Mouse (Mus musculus): ENCODE data around the gene 2810021J22Rik. TPM values are rescaled to one million over a fixed set of nuclear protein-coding genes. Genes with fewer than 3 reads are reported as not detected.

The 2810021J22Rik gene
- total and polyA plus RNA-seq, 3 experiments = 0.02 to 10.3 (median 1.7) TPM

GRCm38 (mm10) chr11:58931576-58931975 lies 64.6 kb downstream of the 2810021J22Rik start:
- peaks cover 19% of the 10 kb centered on the region for H3K4me1 ChIP-seq (ENCODE audit: insufficient read depth, low read depth, low read length)
- H3K36me3 ChIP-seq (replicated peaks) = peaks cover 56% of the 10 kb centered on the region

More at GRCm38 (mm10) chr11:58931576-58931975, 64.6 kb downstream of the 2810021J22Rik start:
- no peak for TF ChIP-seq POLR2AphosphoS5 (IDR thresholded peaks at IDR 0.05; ENCODE audit: insufficient replicate concordance, low read depth, low read length)
- no peak for TF ChIP-seq CTCF (IDR thresholded peaks at IDR 0.05; ENCODE audit: low read depth, low read length)
- TF ChIP-seq GATA1 (IDR thresholded peaks at IDR 0.05; ENCODE audit: borderline replicate concordance, low read length) = no peak
- no peak for TF ChIP-seq TAL1 (conservative IDR thresholded peaks at IDR 0.05; ENCODE audit: low read depth, low read length)
- TF ChIP-seq GATA2 (IDR thresholded peaks at IDR 0.05; ENCODE audit: borderline replicate concordance, low read depth, low read length) = no peak
- Histone ChIP-seq H3K27me3 (ENCODE audit: insufficient read depth, low read length) (peaks cover 2% of the 10 kb centered on the region; the same call in 1 of the 2 replicates), H3K4me3 (ENCODE audit: low read depth, low read length) (no peak overlapping the region), H3K9me3 (replicated peaks) (no peaks in the 10 kb centered on the region)
- ATAC-seq (ENCODE audit: extremely low read depth, insufficient number of reproducible peaks, low FRiP score, poor library complexity, severe bottlenecking) = no peak
- DNase-seq (ENCODE audit: low spot score) = no peak

Other genes starting within 250 kb of the 2810021J22Rik start
Only the 20 nearest of the 22 such genes appear.
- gene Olfr322, start 208.4 kb upstream of the 2810021J22Rik start, total RNA-seq (2014; fragmentation: Nextera tagmentation) = not detected in 2 replicates
- under 0.01 and 0.16 TPM in 2 replicates for gene Olfr322, start 208.4 kb upstream of the 2810021J22Rik start, total RNA-seq (2017)
- gene Olfr322, start 208.4 kb upstream of the 2810021J22Rik start, polyA plus RNA-seq (2012) = not detected in 2 replicates
- gene Olfr320, start 186.1 kb upstream of the 2810021J22Rik start, total RNA-seq (2014; fragmentation: Nextera tagmentation) = not detected in 2 replicates
- 0.06 TPM in 1 of 2 replicates, not detected in the other for gene Olfr320, start 186.1 kb upstream of the 2810021J22Rik start, total RNA-seq (2017)
- not detected in 2 replicates for gene Olfr320, start 186.1 kb upstream of the 2810021J22Rik start, polyA plus RNA-seq (2012)
- not detected in 2 replicates for gene Olfr319, start 168.1 kb upstream of the 2810021J22Rik start, total RNA-seq (2014; fragmentation: Nextera tagmentation)
- gene Olfr319, start 168.1 kb upstream of the 2810021J22Rik start, total RNA-seq (2017) = 0.27 TPM in 1 of 2 replicates, not detected in the other
- not detected in 2 replicates for gene Olfr319, start 168.1 kb upstream of the 2810021J22Rik start, polyA plus RNA-seq (2012)
- 0.45 TPM in 1 of 2 replicates, not detected in the other for gene Olfr318, start 143.2 kb upstream of the 2810021J22Rik start, total RNA-seq (2014; fragmentation: Nextera tagmentation)
- 0.06 and 0.33 TPM in 2 replicates for gene Olfr318, start 143.2 kb upstream of the 2810021J22Rik start, total RNA-seq (2017)
- not detected in 2 replicates for gene Olfr318, start 143.2 kb upstream of the 2810021J22Rik start, polyA plus RNA-seq (2012)
- gene Olfr317, start 128.0 kb upstream of the 2810021J22Rik start, total RNA-seq (2014; fragmentation: Nextera tagmentation) = not detected in 2 replicates
- gene Olfr317, start 128.0 kb upstream of the 2810021J22Rik start, total RNA-seq (2017) = not detected in 2 replicates
- gene Olfr317, start 128.0 kb upstream of the 2810021J22Rik start, polyA plus RNA-seq (2012) = not detected in 2 replicates
- gene Olfr316, start 114.5 kb upstream of the 2810021J22Rik start, total RNA-seq (2014; fragmentation: Nextera tagmentation) = not detected in 2 replicates
- 0.06 and 0.33 TPM in 2 replicates for gene Olfr316, start 114.5 kb upstream of the 2810021J22Rik start, total RNA-seq (2017)
- not detected in 2 replicates for gene Olfr316, start 114.5 kb upstream of the 2810021J22Rik start, polyA plus RNA-seq (2012)
- gene Olfr315, start 94.0 kb upstream of the 2810021J22Rik start, total RNA-seq (2014; fragmentation: Nextera tagmentation) = not detected in 2 replicates
- not detected in 2 replicates for gene Olfr315, start 94.0 kb upstream of the 2810021J22Rik start, total RNA-seq (2017)
- not detected in 2 replicates for gene Olfr315, start 94.0 kb upstream of the 2810021J22Rik start, polyA plus RNA-seq (2012)
- gene Olfr314, start 84.3 kb upstream of the 2810021J22Rik start, total RNA-seq (2014; fragmentation: Nextera tagmentation) = not detected in 2 replicates
- gene Olfr314, start 84.3 kb upstream of the 2810021J22Rik start, total RNA-seq (2017) = 0.05 and 0.06 TPM in 2 replicates
- gene Olfr314, start 84.3 kb upstream of the 2810021J22Rik start, polyA plus RNA-seq (2012) = not detected in 2 replicates
- gene Fam183b, start 65.3 kb upstream of the 2810021J22Rik start, total RNA-seq (2014; fragmentation: Nextera tagmentation) = not detected in 2 replicates
- not detected in 2 replicates for gene Fam183b, start 65.3 kb upstream of the 2810021J22Rik start, total RNA-seq (2017)
- not detected in 2 replicates for gene Fam183b, start 65.3 kb upstream of the 2810021J22Rik start, polyA plus RNA-seq (2012)
- gene Olfr313, start 52.2 kb upstream of the 2810021J22Rik start, total RNA-seq (2014; fragmentation: Nextera tagmentation) = not detected in 2 replicates
- 0.11 TPM in 1 of 2 replicates, not detected in the other for gene Olfr313, start 52.2 kb upstream of the 2810021J22Rik start, total RNA-seq (2017)
- not detected in 2 replicates for gene Olfr313, start 52.2 kb upstream of the 2810021J22Rik start, polyA plus RNA-seq (2012)
- not detected in 2 replicates for gene Olfr312, start 38.0 kb upstream of the 2810021J22Rik start, total RNA-seq (2014; fragmentation: Nextera tagmentation)
- 0.05 and 0.64 TPM in 2 replicates for gene Olfr312, start 38.0 kb upstream of the 2810021J22Rik start, total RNA-seq (2017)
- not detected in 2 replicates for gene Olfr312, start 38.0 kb upstream of the 2810021J22Rik start, polyA plus RNA-seq (2012)
- not detected in 2 replicates for gene Olfr311, start 28.0 kb upstream of the 2810021J22Rik start, total RNA-seq (2014; fragmentation: Nextera tagmentation)
- gene Olfr311, start 28.0 kb upstream of the 2810021J22Rik start, total RNA-seq (2017) = 0.33 TPM in 1 of 2 replicates, not detected in the other
- gene Olfr311, start 28.0 kb upstream of the 2810021J22Rik start, polyA plus RNA-seq (2012) = not detected in 2 replicates
- gene Gm12258, start 20.1 kb upstream of the 2810021J22Rik start, total RNA-seq (2014; fragmentation: Nextera tagmentation) = 13.9 and 15.1 TPM in 2 replicates
- 8.7 and 8.8 TPM in 2 replicates for gene Gm12258, start 20.1 kb upstream of the 2810021J22Rik start, total RNA-seq (2017)
- 0.21 and 0.62 TPM in 2 replicates for gene Gm12258, start 20.1 kb upstream of the 2810021J22Rik start, polyA plus RNA-seq (2012)
- 22.0 and 22.6 TPM in 2 replicates for gene Zfp39, start 37.0 kb downstream of the 2810021J22Rik start, total RNA-seq (2014; fragmentation: Nextera tagmentation)
- 5.5 and 7.0 TPM in 2 replicates for gene Zfp39, start 37.0 kb downstream of the 2810021J22Rik start, total RNA-seq (2017)
- gene Zfp39, start 37.0 kb downstream of the 2810021J22Rik start, polyA plus RNA-seq (2012) = 0.80 and 0.85 TPM in 2 replicates
- gene Btnl10, start 50.7 kb downstream of the 2810021J22Rik start, total RNA-seq (2014; fragmentation: Nextera tagmentation) = 17.5 TPM in 1 of 2 replicates, not detected in the other
- under 0.01 TPM in 1 of 2 replicates, not detected in the other for gene Btnl10, start 50.7 kb downstream of the 2810021J22Rik start, total RNA-seq (2017)
- gene Btnl10, start 50.7 kb downstream of the 2810021J22Rik start, polyA plus RNA-seq (2012) = not detected in 2 replicates
- 55.7 and 55.8 TPM in 2 replicates for gene Rnf187, start 71.7 kb downstream of the 2810021J22Rik start, total RNA-seq (2014; fragmentation: Nextera tagmentation)
- gene Rnf187, start 71.7 kb downstream of the 2810021J22Rik start, total RNA-seq (2017) = 72.8 and 106 TPM in 2 replicates
- 225 and 312 TPM in 2 replicates for gene Rnf187, start 71.7 kb downstream of the 2810021J22Rik start, polyA plus RNA-seq (2012)
- gene Hist3h2ba, start 81.7 kb downstream of the 2810021J22Rik start, total RNA-seq (2014; fragmentation: Nextera tagmentation) = 2.7 and 23.2 TPM in 2 replicates
- 6.0 and 7.1 TPM in 2 replicates for gene Hist3h2ba, start 81.7 kb downstream of the 2810021J22Rik start, total RNA-seq (2017)
- gene Hist3h2ba, start 81.7 kb downstream of the 2810021J22Rik start, polyA plus RNA-seq (2012) = 0.20 TPM in 1 of 2 replicates, not detected in the other
- 93.3 and 107 TPM in 2 replicates for gene Hist3h2a, start 87.5 kb downstream of the 2810021J22Rik start, total RNA-seq (2014; fragmentation: Nextera tagmentation)
- gene Hist3h2a, start 87.5 kb downstream of the 2810021J22Rik start, total RNA-seq (2017) = 108 and 128 TPM in 2 replicates
- 6.2 and 13.5 TPM in 2 replicates for gene Hist3h2a, start 87.5 kb downstream of the 2810021J22Rik start, polyA plus RNA-seq (2012)
- gene Trim17, start 87.5 kb downstream of the 2810021J22Rik start, total RNA-seq (2014; fragmentation: Nextera tagmentation) = not detected in 2 replicates
- gene Trim17, start 87.5 kb downstream of the 2810021J22Rik start, total RNA-seq (2017) = 0.11 and 0.12 TPM in 2 replicates
- gene Trim17, start 87.5 kb downstream of the 2810021J22Rik start, polyA plus RNA-seq (2012) = 0.12 and 7.5 TPM in 2 replicates
- gene Trim11, start 110.9 kb downstream of the 2810021J22Rik start, total RNA-seq (2014; fragmentation: Nextera tagmentation) = 44.7 and 48.2 TPM in 2 replicates
- 32.3 and 36.4 TPM in 2 replicates for gene Trim11, start 110.9 kb downstream of the 2810021J22Rik start, total RNA-seq (2017)
- gene Trim11, start 110.9 kb downstream of the 2810021J22Rik start, polyA plus RNA-seq (2012) = 69.3 and 75.9 TPM in 2 replicates